Mouse (Mus musculus): ENCODE data around the gene Odf3l1.

DNA sequence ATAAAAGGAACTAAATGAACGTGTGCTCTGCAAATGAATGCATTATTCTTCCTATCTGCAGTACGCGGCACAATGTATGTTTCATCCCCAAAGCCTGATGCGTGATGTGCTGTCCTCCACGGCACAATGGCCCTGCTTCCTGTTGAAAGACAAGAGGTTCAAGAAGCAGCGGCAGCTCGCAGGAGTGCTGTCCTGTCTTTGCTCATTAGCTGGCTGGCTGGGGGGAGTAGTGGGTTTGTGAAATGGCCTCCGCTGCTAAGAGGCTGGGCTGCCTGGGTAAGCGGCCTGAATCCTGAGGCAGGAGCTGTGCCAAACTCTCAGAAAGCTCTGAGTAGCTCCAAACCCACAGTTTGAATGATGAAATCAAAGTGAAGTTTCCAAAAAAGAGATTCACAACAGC lies 36.3 kb downstream of the Odf3l1 start:
- no peak for TF ChIP-seq CTCF (IDR thresholded peaks at IDR 0.05; ENCODE audit: control insufficient read depth, insufficient read depth, insufficient replicate concordance, low read depth, low read length)
- TF ChIP-seq POLR2A (IDR thresholded peaks at IDR 0.05; ENCODE audit: control insufficient read depth, low read depth, low read length), result no peak
